Mouse (Mus musculus) splenic B cell, adult 2 months (primary cell): ENCODE data around the gene Col23a1.

Experiments
- DNase-seq: peaks from one replicate; pipeline ENCODE4 v3.0.0-alpha.2; 2011; ENCODE audit warnings: low read depth, low spot score
- H3K27me3 ChIP-seq: 2 replicates; pipeline ENCODE4 v1.6.1; 2012; ENCODE audit warnings: mild to moderate bottlenecking, low read length, moderate library complexity, mixed read lengths; ENCODE audit not compliant: control insufficient read depth, poor library complexity, insufficient read depth, severe bottlenecking
- H3K36me3 ChIP-seq: 2 replicates; pipeline ENCODE4 v1.6.1; 2012; ENCODE audit warnings: mild to moderate bottlenecking, low read length, moderate library complexity, mixed read lengths; ENCODE audit not compliant: control insufficient read depth, poor library complexity, insufficient read depth, severe bottlenecking

The Col23a1 gene

DNA sequence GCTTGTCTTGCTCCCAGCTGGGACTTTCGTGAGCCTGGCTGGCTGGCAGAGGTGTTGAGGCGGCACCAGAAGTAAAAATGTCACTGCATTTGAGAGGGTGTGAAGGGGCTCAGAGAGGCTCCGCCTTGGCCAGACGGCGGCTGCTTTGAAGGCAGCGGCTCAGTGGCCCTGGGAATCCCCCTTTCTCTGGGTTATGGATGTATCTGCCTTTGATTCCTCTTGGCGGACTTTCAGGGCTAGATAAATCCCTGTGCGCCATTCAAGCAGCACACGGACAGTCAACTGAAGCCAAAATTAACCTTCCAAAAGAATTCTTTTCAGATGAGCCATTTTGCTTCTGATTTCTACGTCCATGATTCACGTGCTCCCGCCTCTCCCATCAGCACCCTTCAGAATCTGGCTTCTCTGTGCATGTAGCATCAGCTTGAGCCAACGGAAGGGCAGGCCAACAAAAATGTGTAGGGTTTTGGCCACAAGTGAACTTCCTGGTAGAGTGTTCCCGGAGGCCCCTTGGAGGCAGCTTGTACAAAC is 237.0 kb downstream of the Col23a1 start:
- Histone ChIP-seq H3K27me3 (no peaks in the 10 kb centered on the region), H3K36me3 (no peaks in the 10 kb centered on the region)
- no peak for DNase-seq

DNA sequence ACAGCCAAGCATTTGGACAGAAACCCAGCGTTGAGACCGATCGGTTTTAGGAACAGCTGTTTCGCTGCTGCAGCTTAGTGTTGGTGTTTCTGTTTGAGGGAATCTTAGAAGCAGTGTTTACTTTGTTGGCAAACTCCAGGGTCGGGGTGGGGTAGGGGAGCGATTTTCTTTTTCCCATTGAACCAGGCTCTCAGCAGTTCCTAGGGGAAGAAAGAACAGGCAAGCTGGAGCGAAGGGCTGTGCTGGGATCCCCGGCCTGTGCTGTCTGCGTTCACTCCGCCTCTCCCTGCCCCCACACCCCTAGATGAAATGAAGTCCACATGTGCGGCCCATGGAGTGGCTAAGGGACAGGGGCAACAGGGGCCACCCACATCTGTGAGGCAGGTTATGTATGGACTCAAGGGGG is 243.4 kb downstream of the Col23a1 start:
- Histone ChIP-seq H3K27me3 (no peaks in the 10 kb centered on the region), H3K36me3 (no peaks in the 10 kb centered on the region)
- DNase-seq: no peak

DNA sequence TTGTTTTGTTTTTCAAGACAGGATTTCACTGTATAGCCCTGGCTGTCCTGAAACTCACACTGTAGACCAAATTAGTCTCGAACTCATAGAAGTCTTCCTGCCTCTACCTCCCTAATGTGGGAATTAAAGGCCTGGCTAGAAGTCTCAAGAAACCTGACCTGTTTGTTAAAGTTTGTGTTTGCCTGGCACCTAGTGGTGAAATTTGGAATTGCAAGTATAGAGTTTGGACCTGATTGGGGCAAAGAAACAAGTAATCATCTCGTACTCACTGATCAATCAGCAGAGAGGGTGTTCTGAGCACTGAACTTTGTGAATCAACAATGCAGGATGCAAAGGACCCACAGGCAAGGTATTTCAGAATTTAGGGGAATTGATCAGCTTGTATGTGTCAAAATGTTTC is 244.6 kb downstream of the Col23a1 start:
- Histone ChIP-seq H3K36me3 (no peaks in the 10 kb centered on the region), H3K27me3 (no peaks in the 10 kb centered on the region)
- peak; percentile 76 for DNase-seq

DNA sequence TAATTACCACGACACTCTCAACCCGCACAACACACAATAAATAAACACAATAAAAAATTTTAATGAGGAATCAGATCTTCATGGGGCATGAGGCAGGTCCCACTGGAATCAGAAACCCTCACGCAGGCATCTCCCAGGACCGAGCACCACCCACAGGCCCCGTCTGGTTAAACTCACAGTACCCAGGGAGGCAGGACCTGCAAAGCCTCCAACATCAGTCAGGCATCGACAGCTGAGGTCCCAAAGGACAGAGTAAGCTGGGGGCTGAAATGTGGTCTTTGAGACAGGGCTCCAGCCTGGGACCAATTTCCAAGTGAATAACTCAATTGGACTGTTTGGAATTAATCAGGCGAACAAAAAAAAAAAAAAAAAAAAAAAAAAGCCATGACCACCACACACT is 248.7 kb downstream of the Col23a1 start:
- no peak for DNase-seq
- Histone ChIP-seq H3K36me3 (no peaks in the 10 kb centered on the region), H3K27me3 (no peaks in the 10 kb centered on the region)

DNA sequence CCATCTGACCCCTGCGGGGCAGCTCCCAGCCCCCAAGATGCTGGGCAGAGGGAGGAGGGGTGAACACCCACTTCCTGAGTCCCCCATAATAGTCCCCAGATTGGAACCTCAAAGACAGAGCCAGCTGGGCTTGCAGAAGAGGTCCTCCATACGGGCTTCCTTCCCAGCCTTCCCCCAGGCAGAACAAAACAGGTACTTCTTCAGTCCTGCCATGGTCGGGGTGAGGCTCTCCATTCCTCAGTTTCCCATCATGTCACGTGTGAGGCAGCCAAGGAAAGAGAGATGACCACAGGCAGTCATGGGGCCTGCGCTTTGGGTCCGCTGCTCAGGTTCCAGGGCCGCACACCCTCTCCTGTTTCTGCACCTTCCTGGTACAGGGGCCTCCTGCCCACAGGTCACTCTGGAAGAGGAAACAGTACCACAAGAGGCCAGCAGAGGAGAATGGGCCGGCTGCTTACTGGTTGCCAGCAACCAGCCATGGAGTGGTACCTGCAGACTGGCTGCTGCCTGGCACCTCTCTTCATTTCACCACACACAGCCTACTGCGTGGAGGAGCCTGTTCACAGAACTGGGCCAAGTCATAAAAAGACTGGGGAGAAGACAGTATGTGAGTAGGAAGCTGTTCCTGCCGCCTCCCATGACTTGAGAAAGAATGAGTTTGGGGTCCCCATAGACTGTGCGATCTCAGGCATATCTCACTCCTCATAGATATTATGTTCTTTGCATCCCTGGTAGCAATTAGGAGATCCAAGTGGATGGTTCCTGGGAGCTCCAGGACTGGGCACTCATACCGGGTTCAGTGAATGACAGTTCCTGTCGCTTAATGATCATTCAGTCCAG is 249.4 kb downstream of the Col23a1 start:
- no peaks in the 10 kb centered on the region for H3K36me3 ChIP-seq
- no peaks in the 10 kb centered on the region for H3K27me3 ChIP-seq
- DNase-seq: no peak

DNA sequence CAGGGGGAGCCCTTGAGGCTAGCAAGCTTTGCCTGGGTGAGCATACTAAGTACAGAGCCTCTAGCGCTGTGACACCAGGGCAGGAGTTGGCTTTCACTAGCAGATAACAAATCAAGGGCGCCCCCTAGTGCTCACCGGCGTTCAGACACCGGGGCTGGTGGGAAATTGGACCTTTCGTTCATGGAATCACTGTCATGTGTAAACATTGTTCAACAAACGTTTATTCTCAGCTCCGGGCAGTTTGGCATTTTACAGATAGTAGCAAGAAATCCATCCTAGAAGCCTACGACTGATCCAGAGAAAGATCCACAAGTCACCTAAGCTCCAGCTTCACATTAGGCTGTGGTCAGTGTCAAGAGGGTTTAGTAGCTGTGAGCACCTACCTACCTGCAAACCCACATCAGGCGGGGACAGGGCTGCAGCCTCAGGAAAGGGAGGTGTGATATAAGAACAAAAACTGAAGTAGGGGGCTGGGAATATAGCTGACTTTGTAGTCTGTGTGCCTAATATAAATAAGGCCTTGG is 250.1 kb downstream of the Col23a1 start:
- Histone ChIP-seq H3K27me3 (no peaks in the 10 kb centered on the region), H3K36me3 (no peaks in the 10 kb centered on the region)
- DNase-seq: peak; percentile 97

DNA sequence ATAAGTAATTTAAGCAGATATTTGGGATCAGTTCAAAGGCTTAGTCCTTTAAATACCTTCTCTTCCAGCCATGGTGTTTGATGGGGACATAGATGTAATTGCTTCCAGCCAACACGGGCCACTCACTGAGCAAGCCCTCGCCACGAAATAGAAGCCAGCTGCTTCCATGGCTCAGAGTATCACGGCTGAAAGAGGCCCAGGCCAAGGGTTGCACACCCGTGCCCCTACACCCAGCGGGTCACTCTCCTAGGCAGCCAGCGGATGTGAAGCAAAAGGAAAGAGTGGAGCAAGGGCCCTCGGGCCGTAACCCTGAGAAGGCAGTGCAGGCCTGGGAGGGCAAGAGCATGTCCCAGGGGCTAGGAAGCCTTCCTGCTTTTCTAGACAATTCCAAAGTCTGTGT is 252.7 kb downstream of the Col23a1 start:
- DNase-seq: no peak
- Histone ChIP-seq H3K36me3 (no peaks in the 10 kb centered on the region), H3K27me3 (no peaks in the 10 kb centered on the region)

DNA sequence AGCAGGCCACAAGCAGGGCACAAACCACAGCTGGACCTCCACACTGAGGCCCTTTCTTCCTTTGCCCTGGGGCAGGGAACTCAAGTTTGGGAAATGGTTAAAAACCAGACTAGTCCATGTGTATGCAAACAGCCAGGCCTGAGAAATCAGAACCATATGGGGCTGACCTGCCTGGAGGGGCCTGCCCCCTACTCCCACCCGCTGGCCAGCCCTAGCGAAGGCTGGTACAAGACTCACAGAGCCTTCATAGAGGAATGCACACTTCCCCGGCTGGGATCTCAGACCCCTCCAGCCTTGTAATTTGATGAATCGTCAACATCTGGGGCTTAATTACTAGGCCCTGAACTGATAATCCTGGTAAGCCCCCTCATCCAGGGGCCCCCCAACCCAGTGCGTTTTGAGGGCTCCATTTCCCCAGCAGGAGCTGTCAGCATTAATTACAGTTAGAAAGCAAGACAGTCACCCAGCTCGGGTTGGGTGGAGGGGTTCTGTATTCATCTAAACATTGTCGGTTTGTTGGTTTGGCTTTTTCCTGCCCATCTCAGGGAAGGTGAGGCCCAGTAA is 253.8 kb downstream of the Col23a1 start:
- DNase-seq: no peak
- H3K36me3 ChIP-seq: no peaks in the 10 kb centered on the region
- no peaks in the 10 kb centered on the region for H3K27me3 ChIP-seq

DNA sequence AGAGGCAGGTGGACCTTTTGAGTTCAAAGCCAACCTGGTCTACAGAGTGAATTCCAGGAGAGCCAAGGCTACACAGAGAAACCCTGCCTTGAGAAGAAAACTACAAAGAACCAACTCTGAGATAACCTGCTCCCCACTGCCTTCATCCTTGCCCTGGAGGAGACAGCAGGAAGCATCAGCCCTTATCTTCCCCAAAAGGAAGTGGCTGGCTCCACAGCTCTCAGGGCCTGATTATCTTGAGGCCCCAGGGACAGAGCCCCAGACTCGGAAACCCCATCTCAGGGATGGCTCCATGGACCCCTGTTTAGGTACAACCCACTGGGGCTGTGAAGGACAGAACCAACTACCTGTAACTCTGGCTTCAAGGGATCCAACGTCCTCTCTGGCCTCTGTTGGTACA is 254.7 kb downstream of the Col23a1 start:
- DNase-seq: no peak
- Histone ChIP-seq H3K36me3 (no peaks in the 10 kb centered on the region), H3K27me3 (no peaks in the 10 kb centered on the region)

DNA sequence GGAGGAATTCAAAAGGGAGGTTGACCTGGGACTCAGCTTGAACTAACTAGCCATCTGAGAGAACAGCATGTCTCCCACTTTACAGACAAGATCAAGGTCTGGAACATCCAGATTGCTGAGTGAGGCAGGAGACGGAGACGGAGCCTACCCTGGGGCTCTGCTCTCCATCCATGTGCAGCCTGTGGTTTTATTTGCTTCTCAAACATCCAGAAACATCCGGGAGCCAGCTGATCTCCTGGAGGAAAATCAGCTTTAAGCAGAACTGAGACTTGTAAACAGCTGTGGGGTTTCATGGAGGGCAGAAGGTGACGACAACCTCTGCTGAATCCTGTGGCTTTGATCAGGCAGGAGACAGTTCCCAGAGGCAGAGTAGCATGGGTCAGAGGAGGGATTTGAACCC is 256.1 kb downstream of the Col23a1 start:
- H3K36me3 ChIP-seq: no peaks in the 10 kb centered on the region
- no peaks in the 10 kb centered on the region for H3K27me3 ChIP-seq
- no peak for DNase-seq

DNA sequence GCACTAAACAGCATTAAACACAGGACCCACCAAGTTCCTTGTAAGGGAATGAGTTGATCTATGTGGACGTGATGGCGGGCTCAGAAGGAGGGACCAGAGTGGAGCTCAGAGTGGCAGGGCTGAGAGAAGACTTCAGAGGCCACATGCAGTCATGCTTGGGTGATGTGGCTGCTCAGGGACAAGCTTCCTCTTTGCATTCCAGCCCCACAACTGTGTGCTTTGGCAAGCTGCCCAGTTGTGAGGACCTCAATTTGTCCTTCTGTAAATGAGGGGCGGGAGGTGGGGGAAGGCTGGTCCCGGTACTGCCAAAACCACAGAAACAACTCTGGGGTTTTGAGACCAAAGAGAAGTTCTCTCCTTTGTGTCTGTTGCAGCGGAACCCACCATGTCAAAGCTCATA is 261.5 kb downstream of the Col23a1 start:
- H3K36me3 ChIP-seq: no peaks in the 10 kb centered on the region
- H3K27me3 ChIP-seq: no peaks in the 10 kb centered on the region
- DNase-seq: peak; percentile 45

DNA sequence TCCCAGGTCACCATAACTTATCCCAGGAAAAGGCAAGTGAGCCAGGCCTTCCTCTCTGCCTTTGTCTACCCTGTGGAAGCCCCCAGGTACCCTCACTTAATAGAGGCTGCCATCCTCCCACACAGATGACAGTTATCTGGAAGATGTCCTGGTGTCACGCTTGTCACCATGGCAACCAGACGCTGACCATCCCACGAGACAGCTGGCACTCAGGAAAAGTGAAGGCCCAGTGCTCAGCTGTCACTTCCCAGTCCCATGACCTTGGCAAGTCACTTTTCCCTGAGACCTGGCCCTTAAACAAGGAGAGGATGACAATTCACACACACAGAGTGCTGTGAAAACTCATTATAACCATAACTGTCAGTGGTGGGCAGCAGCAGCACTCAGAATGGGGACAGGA is 262.4 kb downstream of the Col23a1 start:
- no peaks in the 10 kb centered on the region for H3K27me3 ChIP-seq
- no peaks in the 10 kb centered on the region for H3K36me3 ChIP-seq
- no peak for DNase-seq

DNA sequence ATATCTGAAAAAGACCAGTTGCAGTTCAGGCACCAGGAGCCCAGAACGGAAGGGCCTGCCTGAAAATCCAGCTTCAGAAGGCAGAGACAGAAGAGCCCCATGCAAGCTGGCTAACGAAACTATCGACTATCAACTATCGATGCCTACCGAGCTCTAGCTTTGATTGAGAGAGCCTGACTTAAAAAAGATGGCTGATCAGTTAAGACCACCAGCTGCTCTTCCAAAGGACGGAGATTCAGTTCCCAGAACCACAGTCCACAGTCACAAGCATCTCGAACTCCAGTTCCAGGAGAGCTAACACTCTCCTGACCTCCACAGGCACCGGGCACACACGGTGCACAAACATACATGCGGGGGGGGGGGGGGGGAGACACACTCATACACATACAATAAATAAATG is 264.9 kb downstream of the Col23a1 start:
- no peaks in the 10 kb centered on the region for H3K36me3 ChIP-seq
- DNase-seq: no peak
- H3K27me3 ChIP-seq: no peaks in the 10 kb centered on the region

DNA sequence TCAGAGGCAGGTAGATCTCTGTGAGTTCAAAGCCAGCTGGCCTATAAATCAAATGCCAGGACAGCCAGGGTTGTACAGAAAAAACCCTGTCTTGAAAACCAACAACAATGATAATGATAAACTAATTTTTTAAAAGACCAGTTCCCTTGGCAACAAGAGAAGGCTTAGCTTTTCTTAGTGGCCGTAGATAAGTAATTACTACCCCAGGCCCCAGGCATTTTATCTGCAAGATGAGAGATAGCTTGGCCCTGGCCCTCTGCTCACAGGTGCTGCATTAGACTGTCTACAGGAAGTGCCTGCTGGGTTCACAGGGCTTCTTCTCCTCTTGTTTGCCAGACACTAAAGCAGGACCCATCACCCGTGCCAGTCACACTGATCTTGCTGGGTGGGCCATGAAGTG is 265.3 kb downstream of the Col23a1 start:
- no peak for DNase-seq
- Histone ChIP-seq H3K27me3 (no peaks in the 10 kb centered on the region), H3K36me3 (no peaks in the 10 kb centered on the region)

DNA sequence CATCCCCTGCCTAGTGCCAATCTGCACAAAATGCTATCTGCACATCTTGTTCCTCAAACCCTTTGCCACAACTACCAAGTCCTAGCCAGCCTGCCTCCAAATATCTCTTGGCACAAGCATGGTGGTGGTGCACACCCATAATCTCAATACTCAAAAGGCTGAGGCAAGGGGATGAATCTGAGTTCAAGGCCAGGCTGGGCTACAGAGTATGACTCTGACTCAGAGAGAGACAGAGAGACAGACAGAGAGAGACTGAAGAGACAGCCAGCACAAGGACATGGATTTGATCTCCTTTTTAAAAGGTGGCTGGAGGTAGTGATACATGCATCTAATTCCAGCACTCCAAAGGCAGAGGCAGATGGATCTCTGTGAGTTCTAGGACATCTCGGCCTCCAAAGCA is 273.6 kb downstream of the Col23a1 start:
- no peaks in the 10 kb centered on the region for H3K27me3 ChIP-seq
- no peak for DNase-seq

More for the DNA sequence above, 273.6 kb downstream of the Col23a1 start:
- H3K36me3 ChIP-seq: no peaks in the 10 kb centered on the region
